Mouse (Mus musculus) induced T-regulatory cell, adult 2 months (primary cell): ENCODE results near the gene Thy1.
A peak's percentile ranks its signal among the peaks of the same experiment; 100 is the strongest.

Experiments
- DNase-seq: peaks from one replicate; pipeline ENCODE4 v3.0.0-alpha.2; 2012; ENCODE audit warnings: low read depth

Gene Thy1

DNA sequence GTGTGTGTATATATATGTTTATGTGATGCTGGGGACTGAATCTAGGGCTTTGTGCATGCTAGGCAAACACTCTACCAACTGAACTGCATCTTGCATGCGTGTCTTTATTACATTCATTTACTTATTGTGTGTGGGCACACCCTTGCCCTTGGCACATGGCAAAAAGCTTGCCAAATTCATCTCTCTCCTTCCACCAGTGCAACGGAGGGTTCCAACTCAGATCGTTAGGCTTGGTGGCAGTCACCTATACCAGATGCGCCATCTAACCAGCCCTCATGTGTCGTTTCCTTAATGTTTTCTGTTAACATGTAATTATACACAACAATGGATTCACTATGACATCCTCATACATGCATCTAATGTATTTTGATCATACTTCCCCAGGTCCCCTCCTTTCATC, 39.1 kb downstream of the Thy1 start:
- no peak for DNase-seq

DNA sequence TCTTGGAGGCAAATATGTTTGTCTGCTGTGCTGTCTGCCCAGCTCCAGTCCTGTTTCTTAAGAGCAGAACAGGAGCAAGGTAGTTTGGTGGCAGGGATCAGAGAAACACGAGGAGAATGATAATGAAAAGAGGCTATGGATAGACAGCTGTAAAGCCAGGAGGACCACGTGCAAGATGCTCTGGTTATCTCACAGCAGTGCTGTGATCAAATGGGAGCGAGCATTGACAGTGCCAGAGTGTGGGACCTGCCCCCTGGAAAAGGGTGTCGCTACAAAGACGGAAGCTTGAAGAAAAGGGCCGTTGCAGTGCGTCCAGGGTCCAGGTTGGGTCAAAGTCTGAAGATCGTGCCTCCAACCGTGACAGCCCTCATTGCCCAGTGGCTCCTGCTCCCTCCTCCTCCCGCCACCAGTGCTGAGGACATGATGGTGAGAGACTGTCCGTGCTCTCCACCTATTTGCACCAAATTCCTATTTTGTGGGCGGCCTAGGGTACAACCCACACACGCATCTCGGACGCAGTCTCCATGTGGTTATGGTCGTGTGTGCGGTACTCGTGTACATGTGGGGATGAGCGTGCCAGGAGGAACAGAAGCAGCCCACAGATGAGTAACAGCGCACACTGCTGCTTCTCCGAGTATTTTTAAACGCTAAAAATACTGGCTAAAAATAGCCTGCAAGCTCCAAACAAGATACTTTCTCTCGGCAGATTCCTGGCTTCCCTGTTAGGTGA, 40.4 kb downstream of the Thy1 start:
- no peak for DNase-seq

DNA sequence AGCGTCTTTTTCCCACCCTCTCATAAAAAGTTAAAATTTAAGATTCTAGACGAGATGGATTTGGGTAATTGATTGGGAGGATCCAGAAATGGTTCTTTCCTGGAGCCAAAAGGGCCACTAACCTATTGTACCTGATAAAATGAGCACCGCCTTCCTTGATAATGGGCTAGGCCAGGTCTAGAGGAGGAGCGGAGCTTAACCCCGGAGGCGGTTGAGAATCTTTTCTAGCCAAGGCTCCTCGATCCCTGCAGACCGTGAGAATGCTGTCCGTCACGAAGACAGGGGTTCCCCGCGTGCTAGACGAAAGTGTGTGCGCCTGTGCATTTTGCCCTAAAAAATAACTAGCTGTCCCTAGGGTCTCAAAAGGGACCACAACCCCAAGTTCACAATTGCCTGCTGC, 41.1 kb downstream of the Thy1 start:
- DNase-seq: no peak

DNA sequence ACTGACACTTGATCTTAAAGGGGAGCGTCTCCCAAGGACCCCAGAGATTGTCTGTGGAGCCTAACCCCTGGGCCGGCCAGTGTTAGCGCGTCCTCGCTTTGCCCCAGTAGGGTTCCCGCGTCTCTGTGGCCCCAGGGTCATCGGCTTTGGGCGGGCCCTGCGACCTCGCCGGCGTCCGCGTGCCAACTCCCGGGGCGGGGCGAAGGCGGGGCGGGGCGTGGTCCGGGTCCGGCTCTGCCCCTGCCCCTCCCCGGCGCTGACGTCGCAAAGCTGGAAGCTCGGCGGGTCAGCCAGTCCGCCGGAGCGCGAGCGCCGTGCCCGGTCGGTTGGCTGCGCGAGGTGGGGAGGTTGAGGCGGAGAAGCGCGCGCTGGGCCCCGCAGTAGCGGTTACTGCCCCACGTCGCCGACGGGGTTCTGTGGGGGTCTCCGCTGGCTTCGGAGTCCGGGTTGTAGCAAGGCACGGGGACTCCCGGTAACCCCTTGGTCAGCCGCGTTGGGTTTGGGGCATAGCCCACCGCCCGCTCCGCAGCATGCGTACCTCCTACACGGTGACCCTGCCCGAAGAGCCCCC, 41.6 kb downstream of the Thy1 start:
- DNase-seq: peak; percentile 87

DNA sequence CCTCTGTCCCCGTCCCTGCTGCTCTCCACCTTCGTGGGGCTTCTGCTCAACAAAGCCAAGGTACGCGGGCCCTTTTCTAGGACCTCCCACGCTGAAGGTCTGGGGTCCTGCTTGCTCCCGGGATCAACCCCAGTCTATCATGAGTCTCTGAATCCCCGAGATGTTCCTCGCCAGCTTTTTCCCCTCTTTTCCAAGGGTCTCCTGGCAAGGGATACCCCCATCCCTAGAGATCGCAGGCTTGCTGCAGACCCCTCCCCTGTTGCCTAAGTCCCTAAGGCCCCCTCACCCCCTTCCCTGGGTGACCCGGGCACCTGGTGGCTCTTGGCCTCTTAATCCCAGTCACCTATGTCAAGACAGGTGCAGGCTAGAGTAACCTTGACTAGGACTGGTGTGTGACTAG, 42.1 kb downstream of the Thy1 start:
- no peak for DNase-seq

DNA sequence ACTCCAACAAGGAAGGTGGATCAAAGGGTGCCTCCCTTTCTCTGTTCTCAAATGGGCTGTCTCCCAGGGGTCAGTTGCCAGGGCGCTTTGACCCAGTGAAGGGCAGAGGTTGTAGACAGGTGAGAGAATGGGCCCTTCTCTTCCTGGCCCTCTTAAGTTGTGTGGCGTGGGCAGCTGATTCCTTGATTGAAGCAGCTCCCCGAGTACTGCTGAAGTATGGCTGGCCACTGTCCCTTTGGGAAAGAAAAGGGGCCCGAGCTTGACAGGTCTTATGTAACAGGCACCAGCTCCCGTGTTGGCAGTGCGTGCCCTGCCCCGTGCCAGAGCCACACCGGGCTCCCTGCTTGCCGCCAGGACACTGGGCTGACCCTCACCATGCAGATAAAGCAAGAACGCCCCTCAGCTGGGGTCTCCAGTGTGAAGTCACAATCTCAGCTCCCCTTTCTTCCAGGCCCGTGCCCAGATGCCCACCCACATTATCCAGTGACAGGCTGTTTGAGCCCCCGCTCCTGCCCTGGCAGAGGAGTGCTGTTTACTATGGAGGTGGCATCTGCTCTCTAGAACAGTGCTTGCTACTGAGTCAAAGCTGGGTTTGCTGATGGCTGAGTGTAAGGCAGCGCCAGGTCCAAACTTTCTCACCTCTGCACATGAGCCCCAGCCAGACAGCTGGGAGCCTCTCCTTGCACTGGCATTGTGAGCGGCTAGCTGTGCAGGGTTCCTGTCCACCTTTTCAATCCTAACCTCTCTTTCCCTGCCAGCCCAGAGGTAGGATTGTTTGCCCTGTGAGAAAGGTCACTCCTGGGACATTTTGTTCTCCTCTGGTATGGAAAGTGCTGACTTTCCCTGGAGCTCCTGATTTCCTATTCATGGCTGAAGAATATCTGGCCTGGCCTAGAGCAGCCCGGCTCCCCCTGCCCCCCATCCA, 42.8 kb downstream of the Thy1 start:
- no peak for DNase-seq

DNA sequence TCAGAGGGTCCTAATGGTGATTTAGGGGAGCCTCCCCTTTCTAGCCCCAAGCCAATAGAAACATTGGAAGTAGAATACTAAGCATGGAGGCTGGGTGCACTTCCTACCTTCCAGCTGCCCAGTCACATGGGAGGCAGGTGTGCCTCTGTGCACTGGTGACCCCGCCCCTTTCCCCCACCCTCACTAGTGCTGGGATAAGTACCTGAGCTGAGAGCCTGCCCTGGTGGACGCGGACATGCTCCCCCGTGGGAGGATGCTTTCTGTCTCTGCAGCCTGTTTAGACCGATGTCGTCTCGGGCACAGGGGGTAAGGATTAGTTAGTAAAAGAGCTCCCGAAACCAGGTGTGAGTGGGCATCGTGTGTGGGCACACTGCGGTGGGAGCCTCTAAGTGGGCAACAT, 43.8 kb downstream of the Thy1 start:
- no peak for DNase-seq

DNA sequence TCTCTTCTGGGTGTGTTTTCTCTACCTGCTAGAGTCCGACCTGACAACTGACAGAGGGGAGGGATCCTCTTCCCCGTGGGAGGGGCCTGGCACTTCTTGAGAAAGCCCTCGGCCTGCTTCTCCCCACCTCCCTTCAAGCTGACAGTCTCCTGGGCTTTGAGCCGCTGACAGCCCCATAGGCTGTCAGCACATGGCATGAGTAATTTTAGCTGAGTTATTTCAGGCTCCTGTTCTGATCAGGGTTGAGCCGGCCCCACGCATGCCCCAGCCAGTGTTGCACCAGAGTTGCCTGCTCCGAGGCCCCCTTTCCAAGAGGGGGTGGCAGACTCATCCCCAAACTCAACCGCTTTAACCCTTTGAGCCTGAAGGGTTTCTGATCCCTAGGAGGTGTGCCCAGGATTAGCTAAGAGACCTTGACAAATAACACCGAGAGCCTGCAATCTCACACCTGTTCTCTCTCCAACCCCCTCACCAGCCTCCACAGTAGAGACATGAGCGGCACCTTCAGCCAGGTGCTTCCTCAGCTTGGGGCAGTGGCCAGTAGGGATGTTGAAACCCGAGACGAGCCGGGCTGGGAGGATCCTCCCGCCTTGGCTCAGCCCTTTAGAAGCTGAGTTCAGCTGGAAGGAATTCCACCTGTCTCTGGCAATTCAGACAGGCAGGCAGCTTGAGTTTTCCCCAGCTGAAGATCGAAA, 44.7 kb downstream of the Thy1 start:
- no peak for DNase-seq

DNA sequence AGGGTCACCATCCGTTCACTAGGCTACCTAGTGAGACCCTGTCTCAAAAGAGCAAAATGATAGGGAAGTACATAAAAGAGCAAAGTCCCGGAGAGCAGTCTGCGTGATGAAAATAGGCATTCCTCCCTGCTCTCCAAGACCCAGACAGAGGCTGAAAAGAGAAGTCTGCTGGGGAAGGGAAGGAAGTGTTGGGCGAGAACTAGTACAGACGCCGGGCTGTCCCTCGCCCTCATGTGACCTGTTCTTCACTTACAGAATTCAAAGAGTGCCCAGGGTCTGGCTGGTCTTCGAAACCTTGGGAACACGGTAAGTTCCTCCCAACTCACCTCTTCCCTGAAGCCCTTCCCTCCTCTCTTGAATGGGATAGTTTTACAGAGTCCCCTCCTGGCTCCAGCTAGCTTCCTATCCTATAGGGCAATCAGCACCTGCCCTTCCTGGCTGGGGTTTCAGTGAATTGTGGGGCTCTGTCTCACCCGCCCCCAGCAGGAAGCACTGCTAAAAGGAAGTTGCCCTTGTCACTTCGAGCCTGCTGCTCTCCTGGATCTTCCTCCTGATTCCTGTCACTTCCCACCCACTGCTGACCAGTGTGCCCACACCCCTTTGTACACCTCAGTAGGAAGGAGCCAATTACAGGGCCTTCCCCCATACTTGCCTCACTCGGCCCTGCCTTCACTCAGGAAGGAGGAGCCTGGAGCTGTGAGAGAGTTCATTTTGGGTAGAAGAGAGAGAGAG, 45.9 kb downstream of the Thy1 start:
- no peak for DNase-seq

DNA sequence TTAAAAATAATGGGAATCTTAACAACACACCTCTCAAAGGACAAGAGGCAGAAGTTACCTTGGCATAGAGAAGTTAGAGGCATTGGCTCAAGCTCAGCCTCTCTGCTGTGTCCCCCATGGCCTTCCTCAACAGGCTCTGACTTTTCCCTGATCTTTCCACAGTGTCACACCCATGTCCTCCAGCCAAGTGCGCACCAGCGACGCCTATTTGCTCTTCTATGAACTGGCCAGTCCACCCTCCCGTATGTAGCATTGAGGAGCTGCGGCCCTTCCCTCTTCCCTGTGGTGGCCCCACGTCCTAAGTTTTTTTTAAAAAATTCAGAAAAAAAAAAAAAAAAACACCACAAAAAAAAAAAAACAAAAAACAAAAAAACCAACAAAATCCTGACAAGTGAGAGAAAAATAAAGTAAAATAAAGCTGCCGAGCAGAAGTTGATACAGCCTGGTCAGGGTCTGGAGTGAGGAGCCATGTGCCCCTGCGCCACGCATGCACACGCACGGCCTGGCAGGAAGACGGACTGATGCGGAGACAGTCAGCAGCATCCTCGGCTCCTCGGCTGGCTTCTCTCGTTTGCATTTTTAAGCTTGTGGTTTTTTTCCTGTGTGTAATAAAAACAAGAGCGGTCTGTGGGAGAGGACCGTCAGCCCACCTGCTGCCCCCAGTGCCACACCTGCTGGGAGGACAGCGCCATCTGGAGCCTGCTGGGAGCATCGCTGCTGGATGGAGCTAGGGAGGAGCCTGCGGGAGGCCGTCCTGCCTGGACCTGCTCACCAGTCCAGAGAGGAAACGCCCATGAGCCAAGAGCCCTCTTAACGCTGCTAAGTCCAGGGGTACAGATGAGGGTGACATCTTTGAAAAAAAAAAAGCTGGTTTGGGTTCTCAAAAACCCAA, 50.7 kb downstream of the Thy1 start:
- DNase-seq: peak; percentile 74

DNA sequence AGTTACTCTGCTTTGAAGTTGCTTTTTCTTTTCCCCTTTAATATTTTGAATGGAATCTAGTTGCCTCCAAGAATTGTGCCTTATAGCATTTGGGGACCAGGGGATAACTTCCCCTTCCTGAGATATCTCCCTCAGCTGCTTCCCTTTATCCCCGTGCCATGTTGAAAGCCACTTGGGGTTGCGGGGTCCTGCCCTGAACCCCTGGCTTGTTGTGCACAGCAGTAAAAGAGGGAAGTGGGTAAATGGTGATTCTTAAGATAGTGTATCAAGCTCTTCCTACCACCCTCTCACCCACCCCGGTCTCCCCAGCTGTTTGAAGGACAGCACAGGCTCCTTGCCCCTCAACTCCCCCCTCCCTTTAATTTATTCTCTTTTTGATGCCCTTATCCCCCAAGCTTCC, 51.6 kb downstream of the Thy1 start:
- DNase-seq: no peak

DNA sequence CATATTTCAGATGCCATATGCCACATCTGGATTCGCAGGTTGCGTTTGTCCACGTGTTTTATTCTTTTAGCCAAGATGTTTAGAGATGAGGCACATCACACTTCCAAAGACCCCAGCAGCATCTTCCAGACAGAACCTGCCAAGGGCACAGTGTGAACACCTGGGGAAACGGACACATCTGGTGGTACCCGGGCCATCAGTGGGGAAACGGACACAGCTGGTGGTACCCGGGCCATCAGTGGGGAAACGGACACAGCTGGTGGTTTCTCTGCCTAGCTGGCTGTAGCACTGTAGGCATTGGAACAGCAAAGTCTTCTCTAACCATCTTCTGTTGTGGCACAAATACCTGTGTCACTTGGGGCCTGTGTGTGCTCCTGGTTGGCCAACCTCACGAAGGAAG, 52.6 kb downstream of the Thy1 start:
- DNase-seq: no peak

DNA sequence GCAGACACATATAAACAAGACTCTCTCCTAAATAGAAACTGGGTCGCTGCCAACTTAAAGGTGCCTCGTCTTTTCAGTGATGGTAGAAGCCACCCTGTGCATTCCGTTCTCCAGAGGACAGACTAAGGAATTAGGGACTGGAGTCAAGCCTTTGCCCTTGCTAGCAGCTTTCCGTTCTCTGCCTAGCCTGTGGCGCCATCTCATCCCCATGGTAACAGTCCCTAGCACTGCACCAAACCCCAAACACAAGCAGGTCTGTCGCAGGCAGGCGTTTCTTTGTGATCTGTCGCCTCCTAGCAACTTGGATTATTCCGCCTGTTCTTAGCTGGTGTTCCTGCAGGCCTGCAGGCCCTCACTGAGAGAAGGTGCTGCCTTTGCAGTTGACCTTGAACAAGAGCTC, 53.4 kb downstream of the Thy1 start:
- no peak for DNase-seq
